Mouse (Mus musculus): ENCODE results near the gene Stoml2. TPM values are rescaled to one million over a fixed set of nuclear protein-coding genes. Genes with fewer than 3 reads are reported as not detected.

Gene Stoml2
- 245 and 253 TPM in 2 replicates for polyA plus RNA-seq (2015; fragmentation: Nextera tagmentation; extraction: Ambion mirVana)

GRCm38 (mm10) chr4:43031237-43031995 lies at the start of gene Stoml2:
Gene Stoml2 (minus strand): TSS chr4:43031710.
- peak within 1 kb of the TSS; percentile 92 for H3K9ac ChIP-seq (replicated peaks)
- peak within 1 kb of the TSS; percentile 72 for H3K4me3 ChIP-seq (replicated peaks)
- ATAC-seq, result peak; percentile 97
- no peaks in the 10 kb centered on the region for H3K9me3 ChIP-seq
- peak within 1 kb of the TSS; percentile 91 for H3K27ac ChIP-seq
- H3K36me3 ChIP-seq, result peaks cover 73% of the 10 kb centered on the region
- H3K27me3 ChIP-seq, result no peaks in the 10 kb centered on the region
- H3K4me2 ChIP-seq (replicated peaks), result peak within 1 kb of the TSS; percentile 74
- WGBS, result under 1% methylated on average over 38 of the region's 38 CpGs
- H3K4me1 ChIP-seq (replicated peaks), result peaks cover 29% of the 10 kb centered on the region

- Histone ChIP-seq H3K9ac (replicated peaks) (no peak overlapping the region), H3K4me3 (replicated peaks) (no peak overlapping the region), H3K27ac (no peak overlapping the region), H3K9me3 (no peaks in the 10 kb centered on the region), H3K27me3 (no peaks in the 10 kb centered on the region), H3K4me1 (replicated peaks) (no peaks in the 10 kb centered on the region), H3K36me3 (no peaks in the 10 kb centered on the region), H3K4me2 (replicated peaks) (no peak overlapping the region)
- WGBS, result 64% methylated on average over 7 of the region's 7 CpGs
- ATAC-seq, result no peak
Measured at GRCm38 (mm10) chr4:43078071-43078718, 46.7 kb upstream of the Stoml2 start.

- Histone ChIP-seq H3K4me1 (replicated peaks) (no peaks in the 10 kb centered on the region), H3K36me3 (no peaks in the 10 kb centered on the region), H3K9me3 (no peaks in the 10 kb centered on the region), H3K4me2 (replicated peaks) (no peak overlapping the region), H3K4me3 (replicated peaks) (no peak overlapping the region), H3K9ac (replicated peaks) (no peak overlapping the region), H3K27me3 (no peaks in the 10 kb centered on the region), H3K27ac (no peak overlapping the region)
- ATAC-seq, result no peak
Measured at GRCm38 (mm10) chr4:43074923-43075322, 43.4 kb upstream of the Stoml2 start.

- Histone ChIP-seq H3K36me3 (no peaks in the 10 kb centered on the region), H3K9ac (replicated peaks) (no peak overlapping the region), H3K27me3 (no peaks in the 10 kb centered on the region), H3K27ac (no peak overlapping the region), H3K9me3 (no peaks in the 10 kb centered on the region), H3K4me1 (replicated peaks) (peaks cover 5% of the 10 kb centered on the region; the same call in 1 of the 2 replicates), H3K4me3 (replicated peaks) (no peak overlapping the region), H3K4me2 (replicated peaks) (no peak overlapping the region)
- 94% methylated on average over 4 of the region's 4 CpGs for WGBS
- ATAC-seq, result no peak
Measured at GRCm38 (mm10) chr4:43065471-43065870, 34.0 kb upstream of the Stoml2 start.

- WGBS, result 46% methylated on average over 3 of the region's 3 CpGs
- peak overlapping the region; percentile 79; the same call in 1 of the 2 replicates for H3K4me3 ChIP-seq (replicated peaks)
- no peaks in the 10 kb centered on the region for H3K36me3 ChIP-seq
- H3K9me3 ChIP-seq, result no peaks in the 10 kb centered on the region
- H3K27me3 ChIP-seq, result no peaks in the 10 kb centered on the region
- no peak overlapping the region for H3K27ac ChIP-seq
- H3K9ac ChIP-seq (replicated peaks), result no peak overlapping the region
- no peak for ATAC-seq
- H3K4me1 ChIP-seq (replicated peaks), result peaks cover 17% of the 10 kb centered on the region
- peak overlapping the region; percentile 78 for H3K4me2 ChIP-seq (replicated peaks)
Measured at GRCm38 (mm10) chr4:43060286-43060685, 28.8 kb upstream of the Stoml2 start.

- Histone ChIP-seq H3K4me1 (replicated peaks) (peaks cover 17% of the 10 kb centered on the region), H3K9ac (replicated peaks) (peak overlapping the region; percentile 82), H3K27me3 (no peaks in the 10 kb centered on the region), H3K36me3 (no peaks in the 10 kb centered on the region), H3K4me2 (replicated peaks) (peak overlapping the region; percentile 78), H3K27ac (no peak overlapping the region), H3K9me3 (no peaks in the 10 kb centered on the region), H3K4me3 (replicated peaks) (peak overlapping the region; percentile 79)
- ATAC-seq, result no peak
- WGBS, result 38% methylated on average over 3 of the region's 3 CpGs
Measured at GRCm38 (mm10) chr4:43059697-43060096, 28.2 kb upstream of the Stoml2 start.

GRCm38 (mm10) chr4:43058753-43059654 lies 27.5 kb upstream of the Stoml2 start, which contains the start of gene Unc13b:
Gene Unc13b (plus strand): TSS chr4:43058953.
- peaks cover 17% of the 10 kb centered on the region for H3K4me1 ChIP-seq (replicated peaks)
- no peaks in the 10 kb centered on the region for H3K9me3 ChIP-seq
- peak; percentile 98 for ATAC-seq
- H3K27me3 ChIP-seq, result no peaks in the 10 kb centered on the region
- WGBS, result under 1% methylated on average over 79 of the region's 90 CpGs
- H3K4me2 ChIP-seq (replicated peaks), result peak within 1 kb of the TSS; percentile 78
- peak within 1 kb of the TSS; percentile 86 for H3K27ac ChIP-seq
- peak within 1 kb of the TSS; percentile 82 for H3K9ac ChIP-seq (replicated peaks)
- H3K36me3 ChIP-seq, result no peaks in the 10 kb centered on the region
- peak within 1 kb of the TSS; percentile 79 for H3K4me3 ChIP-seq (replicated peaks)

- Histone ChIP-seq H3K27me3 (no peaks in the 10 kb centered on the region), H3K4me2 (replicated peaks) (peak overlapping the region; percentile 78), H3K36me3 (no peaks in the 10 kb centered on the region), H3K4me3 (replicated peaks) (peak overlapping the region; percentile 79), H3K9me3 (no peaks in the 10 kb centered on the region), H3K9ac (replicated peaks) (no peak overlapping the region), H3K27ac (peak overlapping the region; percentile 86), H3K4me1 (replicated peaks) (peaks cover 17% of the 10 kb centered on the region)
- ATAC-seq, result peak; percentile 19
- 22% methylated on average over 8 of the region's 8 CpGs for WGBS
Measured at GRCm38 (mm10) chr4:43058392-43058752, 26.9 kb upstream of the Stoml2 start.

- Histone ChIP-seq H3K27ac (no peak overlapping the region), H3K4me3 (replicated peaks) (no peak overlapping the region), H3K36me3 (no peaks in the 10 kb centered on the region), H3K9me3 (no peaks in the 10 kb centered on the region), H3K9ac (replicated peaks) (no peak overlapping the region), H3K27me3 (no peaks in the 10 kb centered on the region), H3K4me1 (replicated peaks) (peaks cover 17% of the 10 kb centered on the region), H3K4me2 (replicated peaks) (no peak overlapping the region)
- 95% methylated on average over 5 of the region's 5 CpGs for WGBS
- no peak for ATAC-seq
Measured at GRCm38 (mm10) chr4:43057654-43058053, 26.1 kb upstream of the Stoml2 start.

GRCm38 (mm10) chr4:43052627-43053026 lies 21.1 kb upstream of the Stoml2 start:
- Histone ChIP-seq H3K9ac (replicated peaks) (no peak overlapping the region), H3K27me3 (no peaks in the 10 kb centered on the region), H3K4me3 (replicated peaks) (no peak overlapping the region), H3K27ac (no peak overlapping the region), H3K9me3 (no peaks in the 10 kb centered on the region), H3K4me2 (replicated peaks) (no peak overlapping the region), H3K36me3 (no peaks in the 10 kb centered on the region), H3K4me1 (replicated peaks) (0 out of 2 replicates have a peak, but pooled peaks cover 3% of the 10 kb centered on the region)
- ATAC-seq, result no peak
- WGBS, result 11% methylated on average over 4 of the region's 4 CpGs

- Histone ChIP-seq H3K27ac (no peak overlapping the region), H3K9ac (replicated peaks) (no peak overlapping the region), H3K4me3 (replicated peaks) (peak overlapping the region; percentile 52; the same call in 1 of the 2 replicates), H3K36me3 (no peaks in the 10 kb centered on the region), H3K27me3 (no peaks in the 10 kb centered on the region), H3K9me3 (no peaks in the 10 kb centered on the region), H3K4me1 (replicated peaks) (peaks cover 40% of the 10 kb centered on the region), H3K4me2 (replicated peaks) (peak overlapping the region; percentile 80)
- WGBS, result 4% methylated on average over 5 of the region's 5 CpGs
- ATAC-seq, result no peak
Measured at GRCm38 (mm10) chr4:43047231-43047630, 15.7 kb upstream of the Stoml2 start.
